Mouse (Mus musculus) heart, adult 9 months (tissue): ENCODE data around the gene Tbc1d21.

Experiments used
- DNase-seq, 2 experiments: peaks; one replicate each; pipeline ENCODE4 v3.0.0; 2022; ENCODE audit warnings: low spot score in 2 of 2

The Tbc1d21 gene

GRCm38 (mm10) chr9:58370355-58370754, at the start of gene Tbc1d21:
Tbc1d21 (minus strand) TSS chr9:58370455.
- DNase-seq = no peak

- DNase-seq = peak; percentile 7 to 22
Measured at GRCm38 (mm10) chr9:58411556-58411955, 41.3 kb upstream of the Tbc1d21 start.

- DNase-seq = peak; percentile 60 to 74
Measured at GRCm38 (mm10) chr9:58410057-58410735, 39.9 kb upstream of the Tbc1d21 start.

- DNase-seq = peak; percentile 39 to 42
Measured at GRCm38 (mm10) chr9:58409247-58409646, 39.0 kb upstream of the Tbc1d21 start.

GRCm38 (mm10) chr9:58404412-58404811, 34.2 kb upstream of the Tbc1d21 start:
- DNase-seq = no peak

GRCm38 (mm10) chr9:58401371-58402082, 31.3 kb upstream of the Tbc1d21 start:
- no peak for DNase-seq

GRCm38 (mm10) chr9:58399609-58400008, 29.4 kb upstream of the Tbc1d21 start:
- no peak for DNase-seq

- DNase-seq = no peak
Measured at GRCm38 (mm10) chr9:58394605-58395004, 24.4 kb upstream of the Tbc1d21 start.

- no peak for DNase-seq
Measured at GRCm38 (mm10) chr9:58393875-58394274, 23.6 kb upstream of the Tbc1d21 start.

GRCm38 (mm10) chr9:58388381-58388780, 18.1 kb upstream of the Tbc1d21 start:
- DNase-seq = no peak

- no peak for DNase-seq
Measured at GRCm38 (mm10) chr9:58378878-58379277, 8.6 kb upstream of the Tbc1d21 start.

GRCm38 (mm10) chr9:58373912-58374431, 3.7 kb upstream of the Tbc1d21 start:
- no peak for DNase-seq

GRCm38 (mm10) chr9:58371914-58372313, 1.7 kb upstream of the Tbc1d21 start:
- no peak for DNase-seq

- peak; percentile 16 to 32 for DNase-seq
Measured at GRCm38 (mm10) chr9:58369644-58370043, 611 bp downstream of the Tbc1d21 start.

- no peak for DNase-seq
Measured at GRCm38 (mm10) chr9:58364325-58364724, 5.9 kb downstream of the Tbc1d21 start.

GRCm38 (mm10) chr9:58361956-58362355, 8.3 kb downstream of the Tbc1d21 start:
- DNase-seq = no peak

- DNase-seq = no peak
Measured at GRCm38 (mm10) chr9:58361373-58361772, 8.9 kb downstream of the Tbc1d21 start.

- no peak for DNase-seq
Measured at GRCm38 (mm10) chr9:58355262-58356050, 14.8 kb downstream of the Tbc1d21 start.

- DNase-seq = no peak
Measured at GRCm38 (mm10) chr9:58354701-58355100, 15.6 kb downstream of the Tbc1d21 start.

- no peak for DNase-seq
Measured at GRCm38 (mm10) chr9:58353224-58353623, 17.0 kb downstream of the Tbc1d21 start.

- DNase-seq = peak; percentile 7 to 15
Measured at GRCm38 (mm10) chr9:58347795-58348194, 22.5 kb downstream of the Tbc1d21 start.

- DNase-seq = no peak
Measured at GRCm38 (mm10) chr9:58346498-58346897, 23.8 kb downstream of the Tbc1d21 start.
